Mouse (Mus musculus): ENCODE measurements at regions not wholly inside any gene's neighbourhood (a gene's known extent, or its start where the extent isn't known, plus 50 kb on each side); places are given as distances from the start of the nearest gene placed in this dataset.

GRCm38 (mm10) chr8:112097883-112098635 is 83.2 kb upstream of the Gm6793 start:
- no peak for TF ChIP-seq GATA1 (IDR thresholded peaks at IDR 0.05; ENCODE audit: low read depth, low read length)
- TF ChIP-seq CHD1 (IDR thresholded peaks at IDR 0.05; ENCODE audit: low read depth, low read length) = no peak
- no peak for TF ChIP-seq CTCF (IDR thresholded peaks at IDR 0.05 in 2 of 3, conservative IDR thresholded peaks at IDR 0.05 in 1 of 3; ENCODE audit: control insufficient read depth in 1 of 3, insufficient read depth in 1 of 3, low read depth in 2 of 3, low read length in 3 of 3, poor library complexity in 1 of 3, severe bottlenecking in 1 of 3)
- TF ChIP-seq EP300 (IDR thresholded peaks at IDR 0.05; ENCODE audit: low read depth in 1 of 2, low read length in 2 of 2) = no peak
- no peak for TF ChIP-seq USF1 (IDR thresholded peaks at IDR 0.05; ENCODE audit: low read depth, low read length)
- TF ChIP-seq MXI1 (IDR thresholded peaks at IDR 0.05; ENCODE audit: low read depth, low read length) = no peak
- TF ChIP-seq POLR2AphosphoS5 (IDR thresholded peaks at IDR 0.05; ENCODE audit: borderline replicate concordance, low read depth, low read length) = no peak
- TF ChIP-seq POLR2A (IDR thresholded peaks at IDR 0.05; ENCODE audit: control insufficient read depth in 1 of 2, insufficient read depth in 1 of 2, low read depth in 1 of 2, low read length in 2 of 2, poor library complexity in 1 of 2) = no peak
